Mouse (Mus musculus) heart, embryonic 10.5 days (tissue): ENCODE measurements around the gene Ctnna3. TPM values are rescaled to one million over a fixed set of nuclear protein-coding genes. Genes with fewer than 3 reads are reported as not detected.
"Not testable (repeated sequence)": the region's sequence is repeated elsewhere in the genome, so short reads cannot be mapped to it uniquely, and the experiment has no call there.

ENCODE experiments used
- DNase-seq: peaks from one replicate; pipeline ENCODE4 v3.0.0-alpha.2; 2017; ENCODE audit warnings: low spot score
- H3K27ac ChIP-seq: fragments of 300-500 bp; sonication (generic); 2 replicates; pipeline ENCODE4 v1.5.1; 2016; ENCODE audit warnings: mild to moderate bottlenecking
- H3K27me3 ChIP-seq: fragments of 300-500 bp; sonication (generic); 2 replicates; pipeline ENCODE4 v1.6.1; 2016; ENCODE audit warnings: mild to moderate bottlenecking; ENCODE audit not compliant: poor library complexity, insufficient read depth, severe bottlenecking
- H3K36me3 ChIP-seq: fragments of 300-500 bp; sonication (generic); 2 replicates; pipeline ENCODE4 v1.6.1; 2016; ENCODE audit warnings: mild to moderate bottlenecking, moderate library complexity
- H3K4me1 ChIP-seq: fragments of 300-500 bp; sonication (generic); 2 replicates; pipeline ENCODE4 v1.6.1; 2016; ENCODE audit warnings: mild to moderate bottlenecking
- H3K4me3 ChIP-seq: fragments of 300-500 bp; sonication (generic); 2 replicates; pipeline ENCODE4 v1.5.1; 2016; ENCODE audit warnings: mild to moderate bottlenecking, moderate library complexity
- H3K9me3 ChIP-seq: fragments of 300-500 bp; sonication (generic); 2 replicates; pipeline ENCODE4 v1.6.1; 2016; ENCODE audit warnings: mild to moderate bottlenecking, moderate library complexity
- WGBS: fragments of 180-500 bp; shearing (Covaris S2); methylation state at CpG from one replicate; pipeline ENCODE4 v1.1.7; 2016; 5-methylcytosine and 5-hydroxymethylcytosine counted together
- polyA plus RNA-seq: library from polyadenylated mRNA; unstranded; fragments of >200 nt; fragmentation: Nextera tagmentation; extraction: Ambion mirVana; gene quantifications from 2 replicates; pipeline ENCODE4 v1.2.1, GENCODE M21; 2016

The Ctnna3 gene
- polyA plus RNA-seq, 1 experiment from 2014 or later: 14.2 TPM

GRCm38 (mm10) chr10:64311622-64312292, 881.9 kb downstream of the Ctnna3 start:
- Histone ChIP-seq H3K27me3 (no peaks in the 10 kb centered on the region), H3K4me3 (no peak overlapping the region), H3K27ac (no peak overlapping the region), H3K36me3 (no peaks in the 10 kb centered on the region), H3K4me1 (no peaks in the 10 kb centered on the region), H3K9me3 (no peaks in the 10 kb centered on the region)
- no peak for DNase-seq
- 74% methylated on average over 2 of the region's 2 CpGs for WGBS

- no peaks in the 10 kb centered on the region for H3K27me3 ChIP-seq
- H3K9me3 ChIP-seq: no peaks in the 10 kb centered on the region
- no peak overlapping the region for H3K27ac ChIP-seq
- no peak for DNase-seq
- no peaks in the 10 kb centered on the region for H3K36me3 ChIP-seq
- no peaks in the 10 kb centered on the region for H3K4me1 ChIP-seq
- H3K4me3 ChIP-seq: no peak overlapping the region
- WGBS: 86% methylated on average over 7 of the region's 7 CpGs
These were observed 890.4 kb downstream of the Ctnna3 start for GRCm38 (mm10) chr10:64320332-64320731.

- Histone ChIP-seq H3K27me3 (no peaks in the 10 kb centered on the region), H3K27ac (no peak overlapping the region), H3K36me3 (no peaks in the 10 kb centered on the region), H3K4me1 (no peaks in the 10 kb centered on the region), H3K4me3 (no peak overlapping the region), H3K9me3 (no peaks in the 10 kb centered on the region)
- DNase-seq: no peak
- 78% methylated on average over 4 of the region's 4 CpGs for WGBS
These were observed 912.9 kb downstream of the Ctnna3 start for GRCm38 (mm10) chr10:64342702-64343379.

GRCm38 (mm10) chr10:64373288-64373687, 943.4 kb downstream of the Ctnna3 start:
- 79% methylated on average over 3 of the region's 3 CpGs for WGBS
- Histone ChIP-seq H3K36me3 (no peaks in the 10 kb centered on the region), H3K4me3 (no peak overlapping the region), H3K4me1 (no peaks in the 10 kb centered on the region), H3K9me3 (no peaks in the 10 kb centered on the region), H3K27ac (no peak overlapping the region), H3K27me3 (no peaks in the 10 kb centered on the region)
- no peak for DNase-seq

GRCm38 (mm10) chr10:64377751-64378150, 947.9 kb downstream of the Ctnna3 start:
- whole genome bisulfite sequencing: 87% methylated on average over 4 of the region's 4 CpGs

GRCm38 (mm10) chr10:64396579-64396978, 966.7 kb downstream of the Ctnna3 start:
- no peak overlapping the region for H3K4me3 ChIP-seq
- H3K4me1 ChIP-seq: no peaks in the 10 kb centered on the region
- H3K27me3 ChIP-seq: no peaks in the 10 kb centered on the region
- H3K36me3 ChIP-seq: no peaks in the 10 kb centered on the region
- no peak for DNase-seq
- H3K9me3 ChIP-seq: no peaks in the 10 kb centered on the region
- no peak overlapping the region for H3K27ac ChIP-seq
- 69% methylated on average over 2 of the region's 2 CpGs for WGBS

More at GRCm38 (mm10) chr10:64377751-64378150, 947.9 kb downstream of the Ctnna3 start:
- Histone ChIP-seq H3K4me1 (no peaks in the 10 kb centered on the region), H3K4me3 (no peak overlapping the region), H3K27ac (no peak overlapping the region), H3K9me3 (no peaks in the 10 kb centered on the region), H3K27me3 (no peaks in the 10 kb centered on the region), H3K36me3 (no peaks in the 10 kb centered on the region)
- DNase-seq: no peak

- H3K9me3 ChIP-seq, H3K36me3 ChIP-seq, H3K27me3 ChIP-seq, H3K27ac ChIP-seq, H3K4me3 ChIP-seq, DNase-seq, H3K4me1 ChIP-seq: not testable (repeated sequence)
- WGBS: 19% methylated on average over 1 of the region's 1 CpGs
These were observed 988.5 kb downstream of the Ctnna3 start for GRCm38 (mm10) chr10:64418396-64418795.

GRCm38 (mm10) chr10:64438736-64439135, 1008.8 kb downstream of the Ctnna3 start:
- Histone ChIP-seq H3K4me1 (no peaks in the 10 kb centered on the region), H3K36me3 (no peaks in the 10 kb centered on the region), H3K27me3 (no peaks in the 10 kb centered on the region), H3K4me3 (no peak overlapping the region), H3K27ac (no peak overlapping the region), H3K9me3 (no peaks in the 10 kb centered on the region)
- DNase-seq: no peak

GRCm38 (mm10) chr10:64448624-64449023, 1018.7 kb downstream of the Ctnna3 start:
- no peaks in the 10 kb centered on the region for H3K9me3 ChIP-seq
- no peak overlapping the region for H3K4me3 ChIP-seq
- H3K27me3 ChIP-seq: no peaks in the 10 kb centered on the region
- DNase-seq: no peak
- H3K27ac ChIP-seq: no peak overlapping the region
- H3K4me1 ChIP-seq: no peaks in the 10 kb centered on the region
- 86% methylated on average over 2 of the region's 2 CpGs for WGBS
- no peaks in the 10 kb centered on the region for H3K36me3 ChIP-seq

- DNase-seq: no peak
- Histone ChIP-seq H3K4me1 (no peaks in the 10 kb centered on the region), H3K36me3 (no peaks in the 10 kb centered on the region), H3K27ac (no peak overlapping the region), H3K27me3 (no peaks in the 10 kb centered on the region), H3K9me3 (no peaks in the 10 kb centered on the region), H3K4me3 (no peak overlapping the region)
- WGBS: 79% methylated on average over 5 of the region's 5 CpGs
These were observed 1053.4 kb downstream of the Ctnna3 start for GRCm38 (mm10) chr10:64483281-64483680.

GRCm38 (mm10) chr10:64489471-64489870, 1059.6 kb downstream of the Ctnna3 start:
- no peaks in the 10 kb centered on the region for H3K9me3 ChIP-seq
- no peak for DNase-seq
- no peaks in the 10 kb centered on the region for H3K36me3 ChIP-seq
- H3K27me3 ChIP-seq: no peaks in the 10 kb centered on the region
- H3K4me3 ChIP-seq: no peak overlapping the region
- no peak overlapping the region for H3K27ac ChIP-seq
- H3K4me1 ChIP-seq: no peaks in the 10 kb centered on the region

GRCm38 (mm10) chr10:64543647-64544046, 1113.7 kb downstream of the Ctnna3 start:
- DNase-seq: no peak
- Histone ChIP-seq H3K9me3 (no peaks in the 10 kb centered on the region), H3K27me3 (no peaks in the 10 kb centered on the region), H3K4me3 (no peak overlapping the region), H3K4me1 (no peaks in the 10 kb centered on the region), H3K36me3 (no peaks in the 10 kb centered on the region), H3K27ac (no peak overlapping the region)
- WGBS: 82% methylated on average over 3 of the region's 3 CpGs

- Histone ChIP-seq H3K27ac (no peak overlapping the region), H3K27me3 (no peaks in the 10 kb centered on the region), H3K36me3 (no peaks in the 10 kb centered on the region), H3K4me3 (no peak overlapping the region), H3K4me1 (no peaks in the 10 kb centered on the region), H3K9me3 (no peaks in the 10 kb centered on the region)
- 68% methylated on average over 2 of the region's 2 CpGs for WGBS
- no peak for DNase-seq
These were observed 1114.5 kb downstream of the Ctnna3 start for GRCm38 (mm10) chr10:64544389-64544788.

GRCm38 (mm10) chr10:64571311-64571710, 1141.4 kb downstream of the Ctnna3 start:
- no peaks in the 10 kb centered on the region for H3K27me3 ChIP-seq
- DNase-seq: no peak
- H3K36me3 ChIP-seq: no peaks in the 10 kb centered on the region
- WGBS: 78% methylated on average over 3 of the region's 3 CpGs
- no peaks in the 10 kb centered on the region for H3K4me1 ChIP-seq
- no peak overlapping the region for H3K4me3 ChIP-seq
- H3K9me3 ChIP-seq: no peaks in the 10 kb centered on the region
- H3K27ac ChIP-seq: no peak overlapping the region
